Mouse (Mus musculus) stomach, embryonic 14.5 days (tissue): ENCODE results near the gene Tbxas1. TPM values are rescaled to one million over a fixed set of nuclear protein-coding genes. Genes with fewer than 3 reads are reported as not detected.

Experiments used
- ATAC-seq: fragments of 200-750 bp; cut with Nextera tagmentation; 2 replicates; pipeline ENCODE4 v1.8.0; 2017; ENCODE audit warnings: low read depth, moderate TSS enrichment; ENCODE audit not compliant: insufficient number of reproducible peaks, insufficient read depth, low FRiP score
- H3K27ac ChIP-seq: fragments of 300-500 bp; sonication (generic); 2 replicates; pipeline ENCODE4 v1.5.1; 2014; ENCODE audit warnings: mild to moderate bottlenecking, low read length, moderate library complexity, mixed read lengths
- H3K27me3 ChIP-seq: fragments of 300-500 bp; sonication (generic); 2 replicates; pipeline ENCODE4 v1.6.1; 2014; ENCODE audit warnings: low read length, control low read depth, mixed read lengths; ENCODE audit not compliant: control insufficient read depth, insufficient read depth
- H3K36me3 ChIP-seq: fragments of 300-500 bp; sonication (generic); 2 replicates; pipeline ENCODE4 v1.6.1; 2014; ENCODE audit warnings: mild to moderate bottlenecking, control low read depth, low read length, moderate library complexity, mixed read lengths; ENCODE audit not compliant: control insufficient read depth, insufficient read depth
- H3K4me1 ChIP-seq: fragments of 300-500 bp; sonication (generic); 2 replicates; pipeline ENCODE4 v1.6.1; 2014; ENCODE audit warnings: low read length, control low read depth, mixed read lengths; ENCODE audit not compliant: control insufficient read depth, insufficient read depth
- H3K4me2 ChIP-seq: fragments of 300-500 bp; sonication (generic); replicated peaks from 2 replicates; pipeline ENCODE4 v1.6.1; 2014; ENCODE audit warnings: low read depth, low read length, control low read depth
- H3K4me3 ChIP-seq: fragments of 300-500 bp; sonication (generic); 2 replicates; pipeline ENCODE4 v1.5.1; 2014; ENCODE audit warnings: low read depth, low read length, control low read depth
- H3K9ac ChIP-seq: fragments of 300-500 bp; sonication (generic); replicated peaks from 2 replicates; pipeline ENCODE4 v1.6.1; 2014; ENCODE audit warnings: low read depth, mild to moderate bottlenecking, control low read depth, low read length, moderate library complexity, mixed read lengths
- H3K9me3 ChIP-seq: fragments of 300-500 bp; sonication (generic); 2 replicates; pipeline ENCODE4 v1.6.1; 2016; ENCODE audit warnings: low read depth, low read length, control low read depth; ENCODE audit not compliant: control insufficient read depth
- WGBS: fragments of 180-500 bp; shearing (Covaris S2); extraction: QIAGEN DNeasy Blood & Tissue Kit; methylation state at CpG from one replicate; pipeline ENCODE4 v1.1.7; 2014; 5-methylcytosine and 5-hydroxymethylcytosine counted together
- polyA plus RNA-seq: library from polyadenylated mRNA; unstranded; fragments of >200 nt; fragmentation: Nextera tagmentation; extraction: Ambion mirVana; gene quantifications from 2 replicates; pipeline ENCODE4 v1.2.1, GENCODE M21; 2014

Tbxas1 gene
- 2.1 and 3.3 TPM in 2 replicates for polyA plus RNA-seq

DNA sequence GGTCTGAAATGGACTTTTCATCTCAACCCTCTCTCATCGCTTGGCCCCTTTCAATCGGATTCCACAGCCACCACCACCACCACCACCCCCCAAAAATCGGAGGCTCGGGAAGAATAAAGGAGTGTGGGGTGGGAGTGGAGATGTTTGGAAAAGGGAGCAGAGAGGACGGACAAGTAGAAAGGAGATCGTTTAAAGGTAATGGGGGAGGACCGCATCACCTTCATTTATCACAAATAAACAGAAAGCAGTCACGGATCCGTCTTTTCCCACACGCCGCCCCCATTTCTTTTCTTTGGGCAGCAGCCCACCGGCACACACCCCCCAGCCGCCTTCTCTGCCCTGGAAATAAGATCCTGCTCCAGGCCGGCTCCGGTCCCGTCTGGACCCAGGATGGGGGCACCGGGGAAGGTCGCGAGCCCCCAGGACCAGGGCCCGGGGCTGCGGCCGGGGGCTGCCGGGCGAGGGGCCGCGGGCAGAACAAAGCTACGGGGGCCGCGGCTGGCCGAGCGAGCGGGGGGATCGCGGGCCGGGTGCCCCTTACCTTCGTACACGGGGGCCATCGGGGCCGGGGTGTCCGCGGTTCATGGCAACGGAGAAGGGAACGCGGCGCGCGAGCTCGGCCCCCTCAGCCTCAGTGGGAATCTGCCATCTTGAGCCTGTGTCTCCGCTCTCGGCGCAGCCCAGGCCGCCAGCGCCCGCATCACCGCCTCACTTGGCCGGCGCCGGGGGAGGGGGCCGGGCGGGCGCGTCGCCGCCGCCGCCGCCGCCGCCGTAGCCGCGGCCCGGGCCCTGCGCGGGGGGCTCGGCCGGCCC is at the start of gene Tbxas1:
Gene Tbxas1 (plus strand): TSS at position 147 of the 813 bp plus-strand sequence.
- H3K9ac ChIP-seq: peak within 1 kb of the TSS; percentile 88
- H3K36me3 ChIP-seq: no peaks in the 10 kb centered on the region; the same call in 1 of the 2 replicates
- H3K27me3 ChIP-seq: no peaks in the 10 kb centered on the region
- peaks cover 31% of the 10 kb centered on the region for H3K4me1 ChIP-seq
- H3K4me2 ChIP-seq: peak within 1 kb of the TSS; percentile 78
- peak within 1 kb of the TSS; percentile 67 for H3K4me3 ChIP-seq
- H3K9me3 ChIP-seq: no peaks in the 10 kb centered on the region
- WGBS: 1% methylated on average over 74 of the region's 77 CpGs
- peak within 1 kb of the TSS; percentile 88 for H3K27ac ChIP-seq
- peak; percentile 47; the same call in 1 of the 2 replicates for ATAC-seq

DNA sequence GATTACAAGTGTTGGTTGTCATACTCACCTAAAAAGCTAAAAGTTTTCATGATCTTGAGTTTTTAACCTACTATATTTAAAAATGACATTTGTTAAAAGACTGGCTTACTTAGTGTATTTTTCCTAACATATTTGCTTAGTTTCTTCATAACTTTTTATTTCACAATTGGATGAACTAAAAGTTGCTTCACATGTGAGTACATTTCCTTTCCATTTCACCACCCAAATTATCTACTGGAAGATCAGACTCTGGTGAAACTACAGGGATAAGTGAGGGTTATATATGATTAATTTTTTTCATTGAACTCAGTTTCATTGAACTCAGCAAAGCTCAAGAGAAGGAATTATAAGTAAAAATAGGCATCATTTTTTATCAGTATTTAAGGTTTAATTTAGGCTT is 49.3 kb upstream of the Tbxas1 start:
- Histone ChIP-seq H3K27ac (no peak overlapping the region), H3K36me3 (no peaks in the 10 kb centered on the region; the same call in 1 of the 2 replicates), H3K9ac (no peak overlapping the region), H3K4me3 (no peak overlapping the region), H3K4me1 (peaks cover 6% of the 10 kb centered on the region; the same call in 1 of the 2 replicates), H3K9me3 (no peaks in the 10 kb centered on the region), H3K4me2 (no peak overlapping the region), H3K27me3 (no peaks in the 10 kb centered on the region)
- ATAC-seq: no peak

DNA sequence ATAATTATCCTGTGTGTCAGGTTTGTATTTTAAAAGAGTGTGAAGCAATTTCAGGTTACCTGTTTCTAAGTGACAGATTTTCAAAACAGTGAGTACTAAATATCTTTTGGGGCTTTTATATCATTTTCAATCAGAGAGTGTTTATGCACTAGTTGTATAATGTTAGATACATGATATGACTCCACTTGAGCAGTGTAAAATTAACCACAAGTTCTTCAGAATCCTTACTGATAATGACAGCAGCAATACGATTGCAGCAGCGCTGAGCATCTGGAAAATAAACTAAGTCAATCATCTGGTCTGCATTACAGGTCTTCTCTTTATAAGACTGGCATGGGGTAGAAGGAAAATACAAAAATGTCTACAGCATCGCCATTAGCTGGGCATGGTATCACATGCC is 48.3 kb upstream of the Tbxas1 start:
- Histone ChIP-seq H3K4me2 (no peak overlapping the region), H3K4me3 (no peak overlapping the region), H3K4me1 (peaks cover 6% of the 10 kb centered on the region; the same call in 1 of the 2 replicates), H3K9ac (no peak overlapping the region), H3K27ac (no peak overlapping the region), H3K36me3 (no peaks in the 10 kb centered on the region), H3K9me3 (no peaks in the 10 kb centered on the region), H3K27me3 (no peaks in the 10 kb centered on the region)
- ATAC-seq: no peak
- WGBS: 71% methylated on average over 3 of the region's 3 CpGs

DNA sequence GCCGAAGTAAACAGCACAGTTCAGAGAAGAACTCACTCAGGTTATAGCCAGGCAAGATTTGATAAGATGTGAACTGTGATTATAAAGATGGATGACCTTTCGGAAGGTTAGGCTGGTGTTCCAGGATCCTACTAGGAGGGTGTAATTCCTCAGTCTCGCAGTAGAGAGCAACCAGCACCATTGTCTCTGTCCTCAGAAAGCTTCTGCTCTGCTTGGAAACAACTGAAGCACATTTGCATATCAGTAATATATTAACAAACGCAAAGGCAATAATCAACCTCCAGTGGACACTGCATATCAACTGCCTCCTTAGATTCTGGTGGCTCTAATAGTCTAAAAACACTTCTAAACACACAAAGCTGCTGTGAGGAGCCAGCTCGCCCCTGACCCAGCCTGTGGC is 47.8 kb upstream of the Tbxas1 start:
- Histone ChIP-seq H3K36me3 (no peaks in the 10 kb centered on the region), H3K4me3 (no peak overlapping the region), H3K27me3 (no peaks in the 10 kb centered on the region), H3K9me3 (no peaks in the 10 kb centered on the region), H3K4me2 (no peak overlapping the region), H3K27ac (no peak overlapping the region), H3K4me1 (peaks cover 6% of the 10 kb centered on the region; the same call in 1 of the 2 replicates), H3K9ac (no peak overlapping the region)
- ATAC-seq: no peak
- WGBS: 57% methylated on average over 5 of the region's 5 CpGs

DNA sequence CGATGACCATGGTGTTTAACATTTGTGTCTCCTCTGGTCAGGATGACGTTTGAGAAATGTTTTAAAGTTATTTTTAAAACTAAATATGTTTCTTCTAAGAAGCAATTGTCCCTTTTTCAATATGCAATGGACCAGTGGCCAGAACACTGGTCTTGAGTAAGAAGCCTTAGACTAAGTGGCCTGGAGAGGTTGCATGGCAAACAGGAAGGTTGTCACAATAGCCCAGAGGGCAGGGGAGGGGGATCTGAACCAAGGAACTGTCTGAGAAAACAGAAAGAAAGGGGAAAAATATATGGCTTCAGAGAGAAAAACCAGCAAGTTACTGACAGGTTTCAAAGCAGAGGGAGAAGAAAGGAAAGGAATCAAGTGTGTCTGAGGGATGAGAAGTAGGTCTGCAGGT is 47.0 kb upstream of the Tbxas1 start:
- Histone ChIP-seq H3K9ac (no peak overlapping the region), H3K27me3 (no peaks in the 10 kb centered on the region), H3K4me1 (peaks cover 6% of the 10 kb centered on the region; the same call in 1 of the 2 replicates), H3K27ac (no peak overlapping the region), H3K36me3 (no peaks in the 10 kb centered on the region), H3K4me2 (no peak overlapping the region), H3K9me3 (no peaks in the 10 kb centered on the region), H3K4me3 (no peak overlapping the region)
- no peak for ATAC-seq
- WGBS: 68% methylated on average over 2 of the region's 2 CpGs

DNA sequence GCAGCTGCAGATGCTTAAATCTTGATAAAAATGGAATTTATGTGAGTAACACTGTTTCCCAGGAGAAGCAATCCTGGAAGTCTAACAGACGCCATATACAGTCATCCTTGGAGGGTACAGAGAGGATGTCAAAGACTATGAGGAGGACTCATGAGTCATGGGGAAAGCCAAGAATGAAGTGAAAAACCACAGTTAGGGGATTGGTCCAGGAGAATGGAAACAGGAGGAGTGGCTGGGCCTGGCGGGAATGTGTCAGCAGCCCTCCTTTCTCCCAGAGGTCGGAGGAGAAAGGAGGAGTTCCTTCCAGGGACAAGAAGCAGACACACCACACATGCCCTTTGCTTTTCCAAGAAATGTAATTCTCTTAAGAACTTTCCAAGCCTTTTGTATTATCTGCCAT is 45.8 kb upstream of the Tbxas1 start:
- Histone ChIP-seq H3K27me3 (no peaks in the 10 kb centered on the region), H3K4me2 (no peak overlapping the region), H3K9me3 (no peaks in the 10 kb centered on the region), H3K27ac (no peak overlapping the region), H3K36me3 (no peaks in the 10 kb centered on the region), H3K4me1 (peaks cover 6% of the 10 kb centered on the region; the same call in 1 of the 2 replicates), H3K4me3 (no peak overlapping the region), H3K9ac (no peak overlapping the region)
- 59% methylated on average over 3 of the region's 3 CpGs for WGBS
- ATAC-seq: no peak

DNA sequence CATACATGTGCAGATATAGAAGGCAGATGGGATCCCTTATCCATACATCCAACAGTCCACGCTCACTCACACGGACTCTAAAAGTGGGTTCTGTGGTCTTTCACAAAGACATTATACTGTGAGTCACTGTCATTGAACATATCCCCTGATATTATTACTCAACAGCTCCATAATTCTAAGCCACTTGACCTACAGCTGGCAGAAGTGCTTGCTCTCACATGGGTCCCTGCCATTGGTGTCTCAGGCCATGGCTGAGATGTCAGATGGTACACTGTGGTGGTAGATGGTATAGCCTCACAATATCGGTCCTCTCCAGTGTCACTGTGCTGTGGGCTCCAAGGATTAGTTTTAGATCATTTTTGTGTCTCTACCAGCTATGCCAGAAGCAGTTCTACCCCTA is 41.5 kb upstream of the Tbxas1 start:
- no peak for ATAC-seq
- H3K9me3 ChIP-seq: no peaks in the 10 kb centered on the region
- no peak overlapping the region for H3K9ac ChIP-seq
- no peaks in the 10 kb centered on the region for H3K27me3 ChIP-seq
- H3K4me2 ChIP-seq: no peak overlapping the region
- H3K4me3 ChIP-seq: no peak overlapping the region
- 0 out of 2 replicates have a peak, but pooled peaks cover 5% of the 10 kb centered on the region for H3K36me3 ChIP-seq
- 90% methylated on average over 3 of the region's 3 CpGs for WGBS
- H3K27ac ChIP-seq: no peak overlapping the region
- 0 out of 2 replicates have a peak, but pooled peaks cover under 1% of the 10 kb centered on the region for H3K4me1 ChIP-seq

DNA sequence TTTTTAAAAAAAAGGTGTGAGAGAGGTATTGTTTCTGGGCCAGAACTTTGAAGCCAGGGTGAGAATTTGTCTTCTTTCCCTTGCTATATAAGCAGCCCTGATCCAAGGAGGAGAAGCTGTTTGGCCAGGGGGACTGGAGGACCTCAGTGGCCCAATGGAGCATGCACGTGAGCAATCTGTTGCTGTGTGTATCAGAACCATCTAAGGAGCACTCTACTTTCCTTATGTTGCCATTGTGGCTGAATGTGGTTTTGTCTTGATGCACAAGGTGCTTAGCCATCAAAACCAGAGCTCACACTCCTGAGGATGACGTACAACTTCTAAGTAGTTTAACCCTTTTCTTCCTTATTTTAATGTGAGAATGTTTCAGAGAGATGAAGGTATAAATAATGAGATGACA is 40.5 kb upstream of the Tbxas1 start:
- no peak overlapping the region for H3K9ac ChIP-seq
- H3K36me3 ChIP-seq: 0 out of 2 replicates have a peak, but pooled peaks cover 5% of the 10 kb centered on the region
- no peak overlapping the region for H3K4me2 ChIP-seq
- no peaks in the 10 kb centered on the region for H3K9me3 ChIP-seq
- no peaks in the 10 kb centered on the region for H3K27me3 ChIP-seq
- ATAC-seq: no peak
- H3K4me3 ChIP-seq: no peak overlapping the region
- H3K4me1 ChIP-seq: no peaks in the 10 kb centered on the region
- no peak overlapping the region for H3K27ac ChIP-seq
- 76% methylated on average over 2 of the region's 2 CpGs for WGBS
